Mouse (Mus musculus) adrenal gland, adult 8-10 months (tissue): Measurements from ENCODE around the gene Ltbr. TPM values are rescaled to one million over a fixed set of nuclear protein-coding genes. Genes with fewer than 3 reads are reported as not detected.
"Not testable (repeated sequence)": the region's sequence is repeated elsewhere in the genome, so short reads cannot be mapped to it uniquely, and the experiment has no call there.

Experiments
- DNase-seq: peaks from one replicate; pipeline ENCODE4 v3.0.0; 2022
- total RNA-seq, 4 experiments: library from RNA; stranded (reverse); gene quantifications; 2 replicates each; pipeline ENCODE4 v1.2.4; 2022

The Ltbr gene
- total RNA-seq, 4 experiments from 2014 or later: 74.1 to 83.5 (median 81.0) TPM

- no peak for DNase-seq
Measured at GRCm38 (mm10) chr6:125268799-125269198, 44.9 kb downstream of the Ltbr start.

GRCm38 (mm10) chr6:125267469-125267868 is 46.2 kb downstream of the Ltbr start:
- DNase-seq: no peak

- not testable (repeated sequence) for DNase-seq
Measured at GRCm38 (mm10) chr6:125266600-125266999, 47.1 kb downstream of the Ltbr start.

GRCm38 (mm10) chr6:125266091-125266490 is 47.6 kb downstream of the Ltbr start:
- DNase-seq: no peak

GRCm38 (mm10) chr6:125265239-125265638 is 48.4 kb downstream of the Ltbr start:
- DNase-seq: no peak

GRCm38 (mm10) chr6:125264219-125264618 is 49.5 kb downstream of the Ltbr start:
- no peak for DNase-seq

GRCm38 (mm10) chr6:125260006-125260555 is 53.6 kb downstream of the Ltbr start:
- DNase-seq: no peak

Other genes starting within 250 kb of the Ltbr start
- gene Lpar5, start 246.0 kb downstream of the Ltbr start, total RNA-seq: 1 to 10 TPM in 1 of 4 experiments, under 1 TPM in 3; 0.73 to 1.3 (median 0.83) TPM
- gene Chd4, start 217.9 kb downstream of the Ltbr start, total RNA-seq: 100 to 1,000 TPM; 140 to 272 (median 202) TPM
- 10 to 100 TPM; 41.6 to 48.8 (median 43.4) TPM for gene Nop2, start 182.0 kb downstream of the Ltbr start, total RNA-seq
- 10 to 100 TPM; 15.2 to 60.0 (median 37.1) TPM for gene Iffo1, start 168.6 kb downstream of the Ltbr start, total RNA-seq
- 1,000 to 10,000 TPM; 1,769 to 2,176 (median 2,111) TPM for gene Gapdh, start 147.4 kb downstream of the Ltbr start, total RNA-seq
- gene Ncapd2, start 122.2 kb downstream of the Ltbr start, total RNA-seq: 10 to 100 TPM; 10.6 to 40.2 (median 26.6) TPM
- 100 to 1,000 TPM; 155 to 179 (median 167) TPM for gene Mrpl51, start 122.1 kb downstream of the Ltbr start, total RNA-seq
- 10 to 100 TPM; 40.1 to 85.3 (median 58.8) TPM for gene Vamp1, start 98.3 kb downstream of the Ltbr start, total RNA-seq
- gene Tapbpl, start 82.0 kb downstream of the Ltbr start, total RNA-seq: 10 to 100 TPM; 11.6 to 13.9 (median 12.6) TPM
- gene Cd27, start 76.9 kb downstream of the Ltbr start, total RNA-seq: under 1 TPM; 0.38 to 0.75 (median 0.64) TPM
- not detected for gene Tuba3a, start 27.8 kb downstream of the Ltbr start, total RNA-seq
- 1 to 10 TPM; 1.4 to 3.4 (median 2.2) TPM for gene Scnn1a, start 6.8 kb upstream of the Ltbr start, total RNA-seq
- gene Tnfrsf1a, start 35.5 kb upstream of the Ltbr start, total RNA-seq: 100 to 1,000 TPM; 194 to 259 (median 215) TPM
- under 1 TPM in 2 of 4 experiments, not detected in 2; 0.09 to 0.19 TPM for gene Plekhg6, start 66.9 kb upstream of the Ltbr start, total RNA-seq
- 100 to 1,000 TPM; 108 to 171 (median 144) TPM for gene Cd9, start 180.9 kb upstream of the Ltbr start, total RNA-seq
- 10 to 100 TPM in 1 of 4 experiments, 1 to 10 TPM in 3; 6.5 to 13.4 (median 7.4) TPM for gene Vwf, start 232.9 kb upstream of the Ltbr start, total RNA-seq